Mouse (Mus musculus): ENCODE measurements around the gene Nupl1. TPM values are rescaled to one million over a fixed set of nuclear protein-coding genes. Genes with fewer than 3 reads are reported as not detected.

Nupl1 gene
- polyA plus RNA-seq, 1 experiment from 2014 or later, result not detected

- peaks cover 15 to 29% of the 10 kb centered on the region in 2 experiments for H3K4me1 ChIP-seq (ENCODE audit: control insufficient read depth in 2 of 2, insufficient read depth in 2 of 2, low read length in 2 of 2)
- H3K4me3 ChIP-seq (ENCODE audit: control insufficient read depth in 1 of 2, insufficient read depth in 1 of 2, low read depth in 1 of 2, low read length in 2 of 2), result peak overlapping the region; percentile 47 to 86
- WGBS, result under 1% methylated on average over 73 of the region's 84 CpGs
- no peaks in the 10 kb centered on the region for H3K9me3 ChIP-seq (ENCODE audit: control insufficient read depth, low read length)
- H3K27me3 ChIP-seq (ENCODE audit: control insufficient read depth, insufficient read depth, low read length), result 0 out of 2 replicates have a peak, but pooled peaks cover 5% of the 10 kb centered on the region
- peak; percentile 82 for ATAC-seq (ENCODE audit: insufficient number of reproducible peaks, insufficient read depth, low FRiP score, low read depth)
- H3K4me2 ChIP-seq (ENCODE audit: low read length), result peak overlapping the region; percentile 92
- H3K36me3 ChIP-seq (ENCODE audit: control insufficient read depth, insufficient read depth, low read length), result peaks cover 6% of the 10 kb centered on the region; the same call in 1 of the 2 replicates
- H3K27ac ChIP-seq (replicated peaks in 1 of 2; ENCODE audit: control insufficient read depth in 1 of 2, insufficient read depth in 1 of 2, low read depth in 2 of 2, low read length in 2 of 2), result peak overlapping the region; percentile 15 to 84
- peak overlapping the region; percentile 92 for H3K9ac ChIP-seq (ENCODE audit: low read length)
Measured at GRCm38 (mm10) chr14:60176891-60177613, 74.2 kb downstream of the Nupl1 start.

- Histone ChIP-seq H3K4me1 (ENCODE audit: control insufficient read depth in 2 of 2, insufficient read depth in 2 of 2, low read length in 2 of 2) (peaks cover 21 to 34% of the 10 kb centered on the region in 2 experiments), H3K9me3 (ENCODE audit: control insufficient read depth, low read length) (no peaks in the 10 kb centered on the region), H3K4me3 (ENCODE audit: control insufficient read depth in 1 of 2, insufficient read depth in 1 of 2, low read depth in 1 of 2, low read length in 2 of 2) (peak overlapping the region; percentile 47 to 86), H3K4me2 (ENCODE audit: low read length) (peak overlapping the region; percentile 92), H3K27ac (replicated peaks in 1 of 2; ENCODE audit: control insufficient read depth in 1 of 2, insufficient read depth in 1 of 2, low read depth in 2 of 2, low read length in 2 of 2) (peak overlapping the region; percentile 5 to 84), H3K36me3 (ENCODE audit: control insufficient read depth, insufficient read depth, low read length) (peaks cover 6% of the 10 kb centered on the region; the same call in 1 of the 2 replicates), H3K9ac (ENCODE audit: low read length) (peak overlapping the region; percentile 92), H3K27me3 (ENCODE audit: control insufficient read depth, insufficient read depth, low read length) (0 out of 2 replicates have a peak, but pooled peaks cover 5% of the 10 kb centered on the region)
- ATAC-seq (ENCODE audit: insufficient number of reproducible peaks, insufficient read depth, low FRiP score, low read depth), result no peak
- 22% methylated on average over 9 of the region's 9 CpGs for WGBS
Measured at GRCm38 (mm10) chr14:60176469-60176890, 74.8 kb downstream of the Nupl1 start.

- Histone ChIP-seq H3K27ac (replicated peaks in 1 of 2; ENCODE audit: control insufficient read depth in 1 of 2, insufficient read depth in 1 of 2, low read depth in 2 of 2, low read length in 2 of 2) (peak overlapping the region; percentile 81 to 85), H3K9ac (ENCODE audit: low read length) (peak overlapping the region; percentile 43), H3K36me3 (ENCODE audit: control insufficient read depth, insufficient read depth, low read length) (no peaks in the 10 kb centered on the region), H3K4me2 (ENCODE audit: low read length) (peak overlapping the region; percentile 42), H3K27me3 (ENCODE audit: control insufficient read depth, insufficient read depth, low read length) (0 out of 2 replicates have a peak, but pooled peaks cover 5% of the 10 kb centered on the region), H3K4me1 (ENCODE audit: control insufficient read depth in 2 of 2, insufficient read depth in 2 of 2, low read length in 2 of 2) (peaks cover 21 to 32% of the 10 kb centered on the region in 2 experiments), H3K4me3 (ENCODE audit: control insufficient read depth in 1 of 2, insufficient read depth in 1 of 2, low read depth in 1 of 2, low read length in 2 of 2) (no peak overlapping the region), H3K9me3 (ENCODE audit: control insufficient read depth, low read length) (no peaks in the 10 kb centered on the region)
- no peak; the same call in 1 of the 2 replicates for ATAC-seq (ENCODE audit: insufficient number of reproducible peaks, insufficient read depth, low FRiP score, low read depth)
- 29% methylated on average over 12 of the region's 12 CpGs for WGBS
Measured at GRCm38 (mm10) chr14:60172286-60173055, 78.8 kb downstream of the Nupl1 start.

GRCm38 (mm10) chr14:60170845-60171610 lies 80.2 kb downstream of the Nupl1 start:
- no peaks in the 10 kb centered on the region for H3K36me3 ChIP-seq (ENCODE audit: control insufficient read depth, insufficient read depth, low read length)
- ATAC-seq (ENCODE audit: insufficient number of reproducible peaks, insufficient read depth, low FRiP score, low read depth), result no peak
- 0 out of 2 replicates have a peak, but pooled peaks cover 5% of the 10 kb centered on the region for H3K27me3 ChIP-seq (ENCODE audit: control insufficient read depth, insufficient read depth, low read length)
- WGBS, result 80% methylated on average over 16 of the region's 16 CpGs
- H3K4me3 ChIP-seq (ENCODE audit: control insufficient read depth in 1 of 2, insufficient read depth in 1 of 2, low read depth in 1 of 2, low read length in 2 of 2), result no peak overlapping the region
- H3K4me2 ChIP-seq (ENCODE audit: low read length), result no peak overlapping the region
- H3K9ac ChIP-seq (ENCODE audit: low read length), result no peak overlapping the region
- H3K9me3 ChIP-seq (ENCODE audit: control insufficient read depth, low read length), result no peaks in the 10 kb centered on the region
- no peak overlapping the region for H3K27ac ChIP-seq (replicated peaks in 1 of 2; ENCODE audit: control insufficient read depth in 1 of 2, insufficient read depth in 1 of 2, low read depth in 2 of 2, low read length in 2 of 2)
- peaks cover 21 to 28% of the 10 kb centered on the region in 2 experiments for H3K4me1 ChIP-seq (ENCODE audit: control insufficient read depth in 2 of 2, insufficient read depth in 2 of 2, low read length in 2 of 2)

- no peak for ATAC-seq (ENCODE audit: insufficient number of reproducible peaks, insufficient read depth, low FRiP score, low read depth)
- Histone ChIP-seq H3K9me3 (ENCODE audit: control insufficient read depth, low read length) (no peaks in the 10 kb centered on the region), H3K4me2 (ENCODE audit: low read length) (no peak overlapping the region), H3K4me3 (ENCODE audit: control insufficient read depth in 1 of 2, insufficient read depth in 1 of 2, low read depth in 1 of 2, low read length in 2 of 2) (no peak overlapping the region), H3K9ac (ENCODE audit: low read length) (no peak overlapping the region), H3K36me3 (ENCODE audit: control insufficient read depth, insufficient read depth, low read length) (no peaks in the 10 kb centered on the region), H3K4me1 (ENCODE audit: control insufficient read depth in 2 of 2, insufficient read depth in 2 of 2, low read length in 2 of 2) (no peaks in the 10 kb centered on the region), H3K27me3 (ENCODE audit: control insufficient read depth, insufficient read depth, low read length) (no peaks in the 10 kb centered on the region), H3K27ac (replicated peaks in 1 of 2; ENCODE audit: control insufficient read depth in 1 of 2, insufficient read depth in 1 of 2, low read depth in 2 of 2, low read length in 2 of 2) (no peak overlapping the region)
- WGBS, result 79% methylated on average over 3 of the region's 3 CpGs
Measured at GRCm38 (mm10) chr14:60163367-60163766, 87.9 kb downstream of the Nupl1 start.

- H3K4me2 ChIP-seq (ENCODE audit: low read length), result no peak overlapping the region
- no peak overlapping the region for H3K27ac ChIP-seq (replicated peaks in 1 of 2; ENCODE audit: control insufficient read depth in 1 of 2, insufficient read depth in 1 of 2, low read depth in 2 of 2, low read length in 2 of 2)
- no peak overlapping the region for H3K9ac ChIP-seq (ENCODE audit: low read length)
- H3K4me1 ChIP-seq (ENCODE audit: control insufficient read depth in 2 of 2, insufficient read depth in 2 of 2, low read length in 2 of 2), result no peaks in the 10 kb centered on the region
- no peak overlapping the region for H3K4me3 ChIP-seq (ENCODE audit: control insufficient read depth in 1 of 2, insufficient read depth in 1 of 2, low read depth in 1 of 2, low read length in 2 of 2)
- WGBS, result 77% methylated on average over 11 of the region's 11 CpGs
- no peaks in the 10 kb centered on the region for H3K36me3 ChIP-seq (ENCODE audit: control insufficient read depth, insufficient read depth, low read length)
- ATAC-seq (ENCODE audit: insufficient number of reproducible peaks, insufficient read depth, low FRiP score, low read depth), result no peak
- no peaks in the 10 kb centered on the region for H3K9me3 ChIP-seq (ENCODE audit: control insufficient read depth, low read length)
- H3K27me3 ChIP-seq (ENCODE audit: control insufficient read depth, insufficient read depth, low read length), result no peaks in the 10 kb centered on the region
Measured at GRCm38 (mm10) chr14:60152373-60152772, 98.9 kb downstream of the Nupl1 start.

GRCm38 (mm10) chr14:60148893-60149292 lies 102.3 kb downstream of the Nupl1 start:
- ATAC-seq (ENCODE audit: insufficient number of reproducible peaks, insufficient read depth, low FRiP score, low read depth), result no peak
- no peaks in the 10 kb centered on the region for H3K9me3 ChIP-seq (ENCODE audit: control insufficient read depth, low read length)
- peaks cover 0 to 4% of the 10 kb centered on the region in 2 experiments; a peak in 1 of 4 replicates for H3K4me1 ChIP-seq (ENCODE audit: control insufficient read depth in 2 of 2, insufficient read depth in 2 of 2, low read length in 2 of 2)
- no peaks in the 10 kb centered on the region for H3K27me3 ChIP-seq (ENCODE audit: control insufficient read depth, insufficient read depth, low read length)
- no peaks in the 10 kb centered on the region for H3K36me3 ChIP-seq (ENCODE audit: control insufficient read depth, insufficient read depth, low read length)
- no peak overlapping the region for H3K9ac ChIP-seq (ENCODE audit: low read length)
- no peak overlapping the region for H3K27ac ChIP-seq (replicated peaks in 1 of 2; ENCODE audit: control insufficient read depth in 1 of 2, insufficient read depth in 1 of 2, low read depth in 2 of 2, low read length in 2 of 2)
- WGBS, result 24% methylated on average over 3 of the region's 3 CpGs
- no peak overlapping the region for H3K4me3 ChIP-seq (ENCODE audit: control insufficient read depth in 1 of 2, insufficient read depth in 1 of 2, low read depth in 1 of 2, low read length in 2 of 2)
- no peak overlapping the region for H3K4me2 ChIP-seq (ENCODE audit: low read length)
